Mouse (Mus musculus): ENCODE results near the gene Zfp595. TPM values are rescaled to one million over a fixed set of nuclear protein-coding genes. Genes with fewer than 3 reads are reported as not detected.
"Not testable (repeated sequence)": the region's sequence is repeated elsewhere in the genome, so short reads cannot be mapped to it uniquely, and the experiment has no call there.

The Zfp595 gene
- total RNA-seq (2015; ENCODE audit: low replicate concordance) (3.4 and 6.5 TPM in 2 replicates), total RNA-seq (2017; ENCODE audit: low replicate concordance) (4.2 and 4.6 TPM in 2 replicates)

GRCm38 (mm10) chr13:67332019-67332724 lies at the start of gene Zfp595:
Gene Zfp595, minus strand, starts transcription at chr13:67332570.
- peak; percentile 98 for ATAC-seq (replicated peaks; ENCODE audit: low FRiP score, poor library complexity, severe bottlenecking)

GRCm38 (mm10) chr13:67376255-67376654 lies 43.9 kb upstream of the Zfp595 start:
- ATAC-seq (replicated peaks; ENCODE audit: low FRiP score, poor library complexity, severe bottlenecking): not testable (repeated sequence)

GRCm38 (mm10) chr13:67375050-67375911 lies 42.9 kb upstream of the Zfp595 start, which contains the start of the genes Gm28041 and Zfp456:
Gene Gm28041, minus strand, starts transcription at chr13:67375733.
Gene Zfp456, minus strand, starts transcription at chr13:67375810.
- peak; percentile 80 for ATAC-seq (replicated peaks; ENCODE audit: low FRiP score, poor library complexity, severe bottlenecking)

GRCm38 (mm10) chr13:67360131-67360744 lies 27.9 kb upstream of the Zfp595 start, which contains the start of the genes Gm28044 and Zfp953:
Gene Gm28044, minus strand, starts transcription at chr13:67360536.
Gene Zfp953, minus strand, starts transcription at chr13:67360605.
- peak; percentile 90 for ATAC-seq (replicated peaks; ENCODE audit: low FRiP score, poor library complexity, severe bottlenecking)

- ATAC-seq (replicated peaks; ENCODE audit: low FRiP score, poor library complexity, severe bottlenecking): no peak
These were observed 19.5 kb upstream of the Zfp595 start for GRCm38 (mm10) chr13:67351854-67352253.

- no peak for ATAC-seq (replicated peaks; ENCODE audit: low FRiP score, poor library complexity, severe bottlenecking)
These were observed 11.1 kb upstream of the Zfp595 start for GRCm38 (mm10) chr13:67343422-67343821.

GRCm38 (mm10) chr13:67332877-67333276 lies 507 bp upstream of the Zfp595 start:
- ATAC-seq (replicated peaks; ENCODE audit: low FRiP score, poor library complexity, severe bottlenecking): 0 out of 2 replicates have a peak, but pooled peaks have one; percentile 39

GRCm38 (mm10) chr13:67306718-67307117 lies 25.7 kb downstream of the Zfp595 start:
- no peak for ATAC-seq (replicated peaks; ENCODE audit: low FRiP score, poor library complexity, severe bottlenecking)

GRCm38 (mm10) chr13:67305822-67306672 lies 26.3 kb downstream of the Zfp595 start, which contains the start of gene Zfp457:
Gene Zfp457, minus strand, starts transcription at chr13:67306485.
- peak; percentile 93 for ATAC-seq (replicated peaks; ENCODE audit: low FRiP score, poor library complexity, severe bottlenecking)

- ATAC-seq (replicated peaks; ENCODE audit: low FRiP score, poor library complexity, severe bottlenecking): no peak
These were observed 54.1 kb downstream of the Zfp595 start, which contains the start of gene Zfp458 for GRCm38 (mm10) chr13:67278314-67278713. Gene Zfp458, minus strand, starts transcription at chr13:67278466.

- ATAC-seq (replicated peaks; ENCODE audit: low FRiP score, poor library complexity, severe bottlenecking): not testable (repeated sequence)
These were observed 62.8 kb downstream of the Zfp595 start for GRCm38 (mm10) chr13:67269383-67270065.

- peak; percentile 87 for ATAC-seq (replicated peaks; ENCODE audit: low FRiP score, poor library complexity, severe bottlenecking)
These were observed 63.6 kb downstream of the Zfp595 start for GRCm38 (mm10) chr13:67268568-67269369.

Other genes starting within 250 kb of the Zfp595 start
- 4.2 TPM in 1 of 2 replicates, not detected in the other for gene Zfp708, start 234.6 kb downstream of the Zfp595 start, total RNA-seq (2015; ENCODE audit: low replicate concordance)
- gene Zfp708, start 234.6 kb downstream of the Zfp595 start, total RNA-seq (2017; ENCODE audit: low replicate concordance): 1.2 and 2.1 TPM in 2 replicates
- gene Gm28557, start 224.0 kb downstream of the Zfp595 start, total RNA-seq (2015; ENCODE audit: low replicate concordance): not detected in 2 replicates
- 0.83 TPM in 1 of 2 replicates, not detected in the other for gene Gm28557, start 224.0 kb downstream of the Zfp595 start, total RNA-seq (2017; ENCODE audit: low replicate concordance)
- gene Rslcan18, start 216.3 kb downstream of the Zfp595 start, total RNA-seq (2015; ENCODE audit: low replicate concordance): not detected in 2 replicates
- gene Rslcan18, start 216.3 kb downstream of the Zfp595 start, total RNA-seq (2017; ENCODE audit: low replicate concordance): 0.08 and 1.3 TPM in 2 replicates
- 1.1 TPM in 1 of 2 replicates, not detected in the other for gene Zfp759, start 210.9 kb downstream of the Zfp595 start, total RNA-seq (2015; ENCODE audit: low replicate concordance)
- gene Zfp759, start 210.9 kb downstream of the Zfp595 start, total RNA-seq (2017; ENCODE audit: low replicate concordance): 0.51 and 2.9 TPM in 2 replicates
- 3.2 and 5.0 TPM in 2 replicates for gene Rsl1, start 159.4 kb downstream of the Zfp595 start, total RNA-seq (2015; ENCODE audit: low replicate concordance)
- 2.2 TPM in 1 of 2 replicates, not detected in the other for gene Rsl1, start 159.4 kb downstream of the Zfp595 start, total RNA-seq (2017; ENCODE audit: low replicate concordance)
- 4.6 TPM in 1 of 2 replicates, not detected in the other for gene Zfp455, start 138.1 kb downstream of the Zfp595 start, total RNA-seq (2015; ENCODE audit: low replicate concordance)
- gene Zfp455, start 138.1 kb downstream of the Zfp595 start, total RNA-seq (2017; ENCODE audit: low replicate concordance): 0.90 and 1.3 TPM in 2 replicates
- 0.36 and 0.42 TPM in 2 replicates for gene Zfp458, start 54.1 kb downstream of the Zfp595 start, total RNA-seq (2015; ENCODE audit: low replicate concordance)
- gene Zfp458, start 54.1 kb downstream of the Zfp595 start, total RNA-seq (2017; ENCODE audit: low replicate concordance): 0.38 and 0.77 TPM in 2 replicates
- gene Zfp457, start 26.1 kb downstream of the Zfp595 start, total RNA-seq (2015; ENCODE audit: low replicate concordance): not detected in 2 replicates
- 1.4 TPM in 1 of 2 replicates, not detected in the other for gene Zfp457, start 26.1 kb downstream of the Zfp595 start, total RNA-seq (2017; ENCODE audit: low replicate concordance)
- 11.7 TPM in 1 of 2 replicates, not detected in the other for gene Gm28044, start 28.0 kb upstream of the Zfp595 start, total RNA-seq (2015; ENCODE audit: low replicate concordance)
- gene Gm28044, start 28.0 kb upstream of the Zfp595 start, total RNA-seq (2017; ENCODE audit: low replicate concordance): not detected in 2 replicates
- 0.84 and 4.7 TPM in 2 replicates for gene Zfp953, start 28.0 kb upstream of the Zfp595 start, total RNA-seq (2015; ENCODE audit: low replicate concordance)
- gene Zfp953, start 28.0 kb upstream of the Zfp595 start, total RNA-seq (2017; ENCODE audit: low replicate concordance): 4.5 and 5.8 TPM in 2 replicates
- not detected in 2 replicates for gene Gm28041, start 43.2 kb upstream of the Zfp595 start, total RNA-seq (2015; ENCODE audit: low replicate concordance)
- gene Gm28041, start 43.2 kb upstream of the Zfp595 start, total RNA-seq (2017; ENCODE audit: low replicate concordance): not detected in 2 replicates
- 1.4 TPM in 1 of 2 replicates, not detected in the other for gene Zfp456, start 43.2 kb upstream of the Zfp595 start, total RNA-seq (2015; ENCODE audit: low replicate concordance)
- gene Zfp456, start 43.2 kb upstream of the Zfp595 start, total RNA-seq (2017; ENCODE audit: low replicate concordance): 4.7 TPM in 1 of 2 replicates, not detected in the other
- gene Zfp429, start 67.2 kb upstream of the Zfp595 start, total RNA-seq (2015; ENCODE audit: low replicate concordance): not detected in 2 replicates
- 4.0 TPM in 1 of 2 replicates, not detected in the other for gene Zfp429, start 67.2 kb upstream of the Zfp595 start, total RNA-seq (2017; ENCODE audit: low replicate concordance)
- gene Zfp459, start 88.8 kb upstream of the Zfp595 start, total RNA-seq (2015; ENCODE audit: low replicate concordance): not detected in 2 replicates
- 0.13 TPM in 1 of 2 replicates, not detected in the other for gene Zfp459, start 88.8 kb upstream of the Zfp595 start, total RNA-seq (2017; ENCODE audit: low replicate concordance)
- gene Zfp874a, start 119.1 kb upstream of the Zfp595 start, total RNA-seq (2015; ENCODE audit: low replicate concordance): 0.84 and 7.2 TPM in 2 replicates
- gene Zfp874a, start 119.1 kb upstream of the Zfp595 start, total RNA-seq (2017; ENCODE audit: low replicate concordance): 3.4 and 4.9 TPM in 2 replicates
- 2.9 and 7.1 TPM in 2 replicates for gene Zfp874b, start 151.7 kb upstream of the Zfp595 start, total RNA-seq (2015; ENCODE audit: low replicate concordance)
- 4.6 and 5.7 TPM in 2 replicates for gene Zfp874b, start 151.7 kb upstream of the Zfp595 start, total RNA-seq (2017; ENCODE audit: low replicate concordance)
- gene Zfp58, start 168.0 kb upstream of the Zfp595 start, total RNA-seq (2015; ENCODE audit: low replicate concordance): 3.2 and 5.0 TPM in 2 replicates
- gene Zfp58, start 168.0 kb upstream of the Zfp595 start, total RNA-seq (2017; ENCODE audit: low replicate concordance): 1.8 TPM in 1 of 2 replicates, not detected in the other
- gene Gm26965, start 193.6 kb upstream of the Zfp595 start, total RNA-seq (2015; ENCODE audit: low replicate concordance): not detected in 2 replicates
- gene Gm26965, start 193.6 kb upstream of the Zfp595 start, total RNA-seq (2017; ENCODE audit: low replicate concordance): not detected in 2 replicates
- 5.0 and 11.3 TPM in 2 replicates for gene Zfp87, start 193.6 kb upstream of the Zfp595 start, total RNA-seq (2015; ENCODE audit: low replicate concordance)
- 2.0 and 6.7 TPM in 2 replicates for gene Zfp87, start 193.6 kb upstream of the Zfp595 start, total RNA-seq (2017; ENCODE audit: low replicate concordance)
- gene Zfp748, start 221.3 kb upstream of the Zfp595 start, total RNA-seq (2015; ENCODE audit: low replicate concordance): 5.8 and 9.2 TPM in 2 replicates
- gene Zfp748, start 221.3 kb upstream of the Zfp595 start, total RNA-seq (2017; ENCODE audit: low replicate concordance): 4.2 and 7.1 TPM in 2 replicates

Measured in erythroid progenitor cell, adult 5-6 weeks (primary cell).